Mouse (Mus musculus) adipocyte (in vitro differentiated cells): Measurements from ENCODE around the gene Mettl5.
A peak's percentile ranks its signal among the peaks of the same experiment; 100 is the strongest.

Experiments used
- DNase-seq: peaks from one replicate; pipeline ENCODE4 v3.0.0-alpha.2; 2016; ENCODE audit warnings: low spot score

Gene Mettl5

DNA sequence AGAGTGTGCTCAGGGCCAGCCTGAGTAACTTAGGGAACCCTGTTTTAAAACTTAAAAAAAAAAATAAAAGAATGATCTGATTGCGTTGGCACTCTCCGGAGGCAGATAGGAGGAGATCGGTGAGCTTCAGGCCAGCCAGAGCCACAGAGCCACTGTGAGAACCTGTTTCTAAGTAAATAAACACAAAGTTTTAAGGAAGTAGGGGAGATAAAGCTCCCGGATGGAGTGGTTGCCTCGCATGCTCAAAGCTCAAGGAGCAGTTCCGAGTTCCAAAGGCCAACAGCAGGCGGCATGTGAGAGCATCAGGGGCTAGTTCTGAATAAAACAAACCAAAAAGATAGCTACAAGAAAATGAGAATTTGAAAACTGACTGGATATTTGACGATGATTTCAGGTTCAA, 29.0 kb downstream of the Mettl5 start:
- DNase-seq: no peak

DNA sequence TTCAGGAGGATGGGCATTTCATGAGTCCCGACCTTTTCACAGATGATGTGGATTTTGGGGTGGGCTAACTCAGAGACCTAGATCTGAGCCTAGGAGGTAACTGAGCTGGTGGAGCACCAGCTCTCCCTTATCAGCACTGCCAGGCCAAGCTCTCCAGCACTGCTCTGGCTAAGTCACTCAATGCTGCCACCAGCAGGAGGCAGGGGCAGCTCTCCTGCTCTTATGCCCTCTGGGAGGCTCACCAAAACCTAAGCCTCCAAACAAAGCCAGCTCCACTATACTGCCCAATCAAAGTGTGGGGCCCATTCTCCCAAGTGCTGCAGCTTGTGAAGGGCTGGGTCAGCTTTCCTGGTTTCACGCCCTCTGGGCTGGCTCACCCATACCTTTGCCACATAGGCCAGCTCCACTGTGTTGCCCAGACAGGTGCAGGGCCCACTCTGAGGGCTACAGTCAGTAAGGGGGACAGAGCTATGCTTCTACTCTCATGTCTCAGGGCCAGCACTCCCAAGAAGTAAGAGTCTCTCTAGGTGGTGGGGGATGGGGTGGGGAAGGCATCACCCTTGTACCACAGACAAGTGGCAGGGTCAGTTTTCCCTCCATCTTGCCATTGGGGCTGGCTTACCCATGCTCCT, 33.9 kb downstream of the Mettl5 start:
- DNase-seq: no peak

DNA sequence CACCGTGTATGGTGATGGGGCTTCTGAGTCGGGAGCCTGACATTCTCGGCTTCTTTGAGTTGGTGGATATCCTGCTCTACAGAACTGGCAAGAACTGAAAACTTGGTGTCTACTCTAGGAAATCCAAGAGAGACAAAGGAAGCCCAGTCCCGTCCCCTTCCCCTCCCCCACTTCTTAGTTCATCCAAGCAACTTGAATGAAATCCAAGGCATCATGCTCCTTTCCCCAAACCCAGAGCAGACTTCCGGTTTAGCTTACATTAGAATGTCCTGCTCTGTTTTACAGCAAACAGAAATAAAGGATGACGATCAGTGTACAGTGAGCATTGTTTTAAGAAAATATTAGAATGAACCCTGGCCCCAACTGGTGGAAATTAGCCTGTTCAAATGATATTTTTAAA, 36.2 kb downstream of the Mettl5 start:
- DNase-seq: no peak

DNA sequence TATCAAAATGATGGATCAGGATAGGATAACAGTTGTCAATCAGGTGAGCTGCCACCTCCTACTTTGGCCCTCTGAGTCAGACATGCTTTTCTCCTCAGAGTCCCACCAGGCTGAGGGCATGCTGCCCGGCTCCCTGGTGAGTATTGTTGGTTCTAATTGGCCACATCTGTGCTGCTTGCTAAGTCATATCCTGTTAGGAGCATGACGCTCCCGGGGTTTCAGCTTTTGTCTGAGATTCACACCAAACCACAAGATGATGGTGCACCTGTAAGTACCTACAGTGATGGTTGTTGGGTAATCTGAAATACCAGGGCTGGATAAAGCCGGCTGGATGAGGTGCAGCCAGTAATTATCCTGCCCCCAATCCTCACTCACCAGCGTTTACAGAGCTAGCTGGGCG, 45.2 kb downstream of the Mettl5 start:
- DNase-seq: no peak

DNA sequence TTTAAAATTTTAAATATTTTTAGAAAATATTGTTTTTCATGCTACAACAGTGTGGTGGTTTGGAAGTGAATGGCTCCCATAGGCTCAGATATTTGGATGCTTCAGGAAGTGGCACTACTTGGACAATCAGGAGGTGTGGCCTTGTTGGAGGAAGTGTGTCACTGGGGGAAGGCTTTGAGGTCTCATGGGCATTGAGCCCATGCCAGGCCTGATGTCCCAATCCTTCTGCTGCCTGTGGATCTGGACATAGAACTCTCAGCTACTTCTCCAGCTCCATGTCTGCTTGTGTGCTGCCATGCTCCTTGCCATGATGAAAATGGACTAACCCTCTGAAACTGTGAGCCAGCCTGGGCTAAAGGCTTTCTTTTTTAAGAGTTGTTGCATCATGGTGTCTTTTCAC, 46.7 kb downstream of the Mettl5 start:
- peak; percentile 37 for DNase-seq

DNA sequence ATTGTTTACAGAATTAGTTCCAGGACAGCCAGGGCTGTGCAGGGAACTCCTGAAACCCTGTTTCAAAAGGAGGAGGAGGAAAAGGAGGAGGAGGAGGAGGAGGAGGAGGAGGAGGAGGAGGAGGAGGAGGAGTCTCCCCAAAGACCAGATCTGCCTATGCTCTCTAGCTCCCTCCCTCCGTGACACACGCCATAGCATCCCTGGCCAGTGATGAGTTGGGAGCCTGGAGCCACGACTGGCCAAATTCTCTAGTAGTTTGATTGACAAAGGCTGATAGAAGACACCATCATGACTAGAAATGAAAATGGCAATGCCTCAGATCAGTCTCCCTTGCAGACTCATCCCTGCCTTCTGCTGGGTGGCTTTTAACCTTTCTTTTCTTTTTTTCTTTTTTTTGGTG, 47.4 kb downstream of the Mettl5 start:
- DNase-seq: no peak

DNA sequence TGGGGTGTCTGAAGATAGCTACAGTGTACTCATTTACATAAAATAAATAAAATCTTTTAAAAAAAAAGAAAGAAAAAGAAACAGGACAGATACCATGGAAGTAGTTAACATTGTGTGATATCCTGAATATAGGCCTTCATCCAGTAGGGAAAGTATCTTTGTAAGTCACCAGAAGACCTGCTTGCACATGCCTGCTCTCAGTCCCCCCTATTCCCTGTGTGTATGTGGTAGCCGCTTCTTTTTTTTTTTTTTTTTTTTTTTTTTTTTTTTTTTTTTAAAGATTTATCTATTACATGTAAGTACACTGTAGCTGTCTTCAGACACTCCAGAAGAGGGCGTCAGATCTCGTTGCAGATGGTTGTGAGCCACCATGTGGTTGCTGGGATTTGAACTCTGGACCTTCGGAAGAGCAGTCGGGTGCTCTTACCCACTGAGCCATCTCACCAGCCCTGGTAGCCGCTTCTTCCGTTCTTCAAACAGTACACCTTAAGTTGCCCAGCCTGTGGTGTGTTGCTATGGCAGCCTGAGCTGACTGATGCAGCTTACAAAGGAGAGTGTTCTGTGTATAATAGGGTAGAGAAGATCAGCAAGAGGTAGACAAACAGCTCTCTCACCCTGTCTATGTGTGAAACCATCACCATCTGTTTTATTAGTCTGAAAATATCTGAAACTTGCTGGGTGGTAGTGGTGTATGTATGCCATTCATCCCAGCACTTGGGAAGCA, 48.0 kb downstream of the Mettl5 start:
- DNase-seq: no peak

DNA sequence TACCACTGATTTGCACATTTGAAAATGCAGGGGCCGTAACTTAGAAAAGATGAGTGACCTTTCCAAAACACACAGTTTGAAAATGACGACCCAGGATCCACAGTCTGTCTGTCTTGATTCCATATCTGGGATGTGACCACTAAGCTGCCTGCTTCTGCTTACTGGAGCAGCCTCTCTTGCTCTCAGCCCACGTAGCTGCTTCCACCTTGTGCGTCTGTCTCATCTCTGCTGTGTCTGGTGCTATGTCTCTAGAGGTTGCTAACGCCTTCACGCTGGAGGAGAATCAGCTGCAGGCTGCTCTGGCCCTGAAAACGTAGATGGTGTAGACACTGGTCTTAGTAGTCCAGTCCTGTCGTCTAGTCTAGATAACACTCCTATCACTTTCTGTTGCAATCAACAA, 55.3 kb downstream of the Mettl5 start:
- no peak for DNase-seq

DNA sequence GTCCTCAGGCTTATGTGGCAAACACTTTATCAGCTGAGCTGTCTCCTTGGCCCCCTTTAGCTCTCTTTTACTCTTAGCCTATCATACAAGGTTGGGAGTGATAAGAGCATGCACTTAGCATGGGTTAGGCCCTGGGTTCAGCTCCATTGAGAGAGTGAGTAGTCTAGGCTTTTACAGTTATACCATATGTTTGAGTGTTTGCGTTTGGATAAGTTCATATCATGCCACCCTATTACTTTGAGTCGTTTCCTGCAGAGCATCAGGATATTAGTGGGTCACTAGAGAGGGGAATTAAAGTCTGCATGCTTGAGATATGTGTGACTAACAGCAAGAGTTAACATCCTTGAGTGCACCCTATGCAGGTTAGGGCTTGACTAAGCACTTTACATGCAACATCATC, 55.7 kb downstream of the Mettl5 start:
- DNase-seq: no peak

DNA sequence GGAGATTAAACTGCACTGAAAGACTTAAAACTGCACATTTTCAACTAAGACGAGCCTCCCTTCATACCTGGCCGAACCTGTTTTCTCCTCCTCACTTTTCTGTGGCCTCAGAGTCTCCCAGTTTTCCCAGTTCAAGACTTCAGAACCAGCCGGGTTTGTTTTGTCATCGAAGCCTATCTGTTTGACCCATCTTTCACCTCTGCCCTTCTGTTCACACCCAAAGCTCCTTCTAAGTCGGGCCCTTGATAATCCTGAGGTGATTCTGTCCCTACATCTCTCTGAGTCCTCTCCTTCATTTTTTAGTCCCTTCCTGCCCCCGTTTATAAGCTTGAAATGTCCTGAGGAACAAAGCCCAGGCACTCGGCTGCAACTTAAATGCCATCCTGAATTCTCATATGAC, 57.4 kb downstream of the Mettl5 start:
- no peak for DNase-seq

DNA sequence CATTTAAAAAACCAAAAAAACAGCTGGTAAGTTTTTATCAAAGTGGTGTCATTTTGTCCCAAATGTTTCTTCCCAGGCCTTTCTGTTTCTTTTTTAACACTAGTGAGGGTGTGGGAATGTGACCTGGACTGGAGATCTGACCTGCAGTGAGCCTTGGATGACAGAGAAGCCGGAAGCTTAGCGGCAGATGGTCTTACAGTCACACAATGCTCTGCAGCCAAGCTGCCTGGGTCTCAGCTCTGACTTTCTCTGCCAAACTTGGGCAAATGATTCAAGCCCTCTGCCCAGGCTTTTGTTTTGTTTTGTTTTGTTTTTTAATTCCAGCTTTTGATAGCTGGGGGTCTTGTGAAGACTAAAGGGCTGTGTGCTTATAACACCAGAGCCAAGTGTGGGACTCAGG, 59.0 kb downstream of the Mettl5 start:
- DNase-seq: no peak

DNA sequence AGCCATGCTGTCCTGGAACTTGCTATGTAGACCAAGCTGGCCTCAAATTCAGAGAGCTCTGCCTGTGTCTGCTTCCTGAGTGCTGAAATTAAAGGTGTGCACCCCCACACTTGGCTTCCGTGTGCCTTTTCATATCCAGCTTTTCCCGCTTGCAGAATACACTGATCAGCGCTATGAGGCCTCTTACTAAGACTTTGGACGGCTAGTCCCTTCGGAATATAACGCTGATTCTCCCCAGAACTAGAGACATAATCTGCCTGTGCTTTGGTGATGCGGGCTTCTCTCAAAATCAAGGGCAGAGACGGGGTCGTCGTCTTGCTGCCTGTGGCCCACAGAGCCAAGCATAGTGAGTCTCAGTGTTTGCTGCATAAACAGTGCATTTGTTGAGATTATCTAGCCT, 59.5 kb downstream of the Mettl5 start:
- no peak for DNase-seq

DNA sequence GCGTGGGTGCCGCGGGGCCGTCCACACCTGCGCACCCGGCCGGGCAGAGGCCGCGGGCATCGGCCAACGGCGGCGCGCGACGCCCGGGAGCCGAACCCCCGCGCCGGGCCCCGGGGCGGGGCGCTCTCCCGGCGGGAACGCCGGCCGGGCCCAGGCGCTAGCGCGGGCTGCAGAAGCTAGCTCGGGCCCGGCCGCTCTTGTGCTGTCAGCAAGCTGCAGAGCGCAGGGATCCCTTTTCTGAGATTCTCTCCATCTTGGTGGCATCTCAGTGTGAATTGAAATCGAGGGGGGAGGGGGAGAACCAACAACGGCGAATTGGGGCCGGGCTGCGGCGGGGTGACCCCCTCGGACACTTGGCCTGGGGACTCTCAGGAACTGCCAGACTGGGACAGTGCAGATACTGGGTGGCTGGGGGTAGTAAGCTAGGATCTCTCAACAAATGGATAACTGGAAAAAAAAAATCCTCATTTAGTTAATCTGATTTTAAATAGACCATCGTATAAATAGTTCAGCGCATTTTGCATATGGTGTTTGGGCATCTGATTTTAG, 62.2 kb downstream of the Mettl5 start:
- no peak for DNase-seq

DNA sequence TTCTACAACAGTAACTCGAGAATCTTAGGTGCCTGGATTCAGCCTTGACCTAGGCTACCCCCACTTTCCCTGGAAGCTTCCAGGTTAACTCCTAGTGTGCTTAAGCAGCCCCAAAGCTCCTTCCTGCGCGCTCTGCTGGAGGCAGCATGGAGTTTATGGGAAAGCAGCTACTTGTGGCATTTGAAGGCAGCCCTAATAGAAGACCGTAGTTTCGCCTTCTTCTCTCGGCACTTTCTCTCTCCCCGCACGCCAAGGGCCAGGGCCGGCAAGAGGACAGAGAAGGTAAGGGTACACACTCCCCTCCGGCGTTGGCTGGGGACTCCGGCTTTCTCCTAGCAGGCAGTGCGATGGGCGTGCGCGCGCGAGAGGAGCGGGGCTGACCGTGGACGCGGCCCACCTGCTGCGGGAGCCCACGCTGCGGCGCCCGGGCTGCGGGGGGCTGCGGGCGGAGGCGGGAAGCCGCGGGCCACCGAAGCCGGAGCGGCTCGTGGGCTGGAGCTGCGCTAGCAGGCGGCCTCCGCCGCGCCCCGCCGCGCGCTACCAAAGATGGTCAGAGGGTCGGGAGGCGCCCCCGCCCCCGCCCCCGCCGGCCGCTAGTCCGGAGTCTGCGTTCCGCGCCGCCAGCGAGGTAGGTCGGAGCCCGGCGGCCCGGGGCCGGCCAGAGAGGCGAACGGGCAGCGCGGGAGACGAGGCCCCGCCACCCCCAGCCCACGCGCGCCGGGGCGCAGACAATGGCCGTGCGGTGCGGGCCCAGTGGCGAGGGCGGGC, 62.9 kb downstream of the Mettl5 start:
- DNase-seq: peak; percentile 16

DNA sequence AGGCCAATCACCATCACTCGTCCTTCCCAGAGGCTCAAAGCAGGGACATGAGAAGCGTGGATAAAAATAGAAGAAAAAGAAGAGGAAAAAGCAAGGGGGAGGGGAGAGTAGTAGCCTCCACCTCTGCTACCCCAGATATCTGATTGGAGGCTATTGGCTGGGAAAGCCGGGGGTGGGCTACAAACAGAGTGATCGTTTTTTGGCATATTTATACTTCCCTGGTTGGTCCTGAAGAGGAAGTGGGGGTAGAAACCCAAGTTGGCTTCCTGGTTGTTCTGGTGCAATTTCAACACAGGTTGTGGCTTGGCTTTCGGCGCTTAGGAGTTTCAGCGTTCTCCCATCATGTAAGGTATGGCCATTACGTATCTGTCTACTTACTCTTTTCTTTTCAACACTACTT, 63.7 kb downstream of the Mettl5 start, which contains the start of gene Klhl23:
Gene Klhl23, plus strand, starts transcription at position 234 of the 400 bp plus-strand sequence.
- no peak for DNase-seq
